Mouse (Mus musculus) heart, adult 2 months (tissue): ENCODE data around the gene Slc35e3.

ENCODE experiments used
- CTCF ChIP-seq: fragments of 200-600 bp; IDR thresholded peaks from 2 replicates; pipeline ENCODE4 v1.8.1; 2022; ENCODE audit warnings: antibody characterized with exemption, mild to moderate bottlenecking, moderate library complexity
- EP300 ChIP-seq: fragments of 200-500 bp; IDR thresholded peaks from 2 replicates; pipeline ENCODE4 v1.6.1; 2011; ENCODE audit warnings: low read depth, low read length, control low read depth; ENCODE audit not compliant: insufficient read depth
- POLR2A ChIP-seq: fragments of 200-500 bp; IDR thresholded peaks from 2 replicates; pipeline ENCODE4 v1.6.1; 2011; ENCODE audit warnings: mild to moderate bottlenecking, low read depth, low read length, control low read depth; ENCODE audit not compliant: insufficient read depth

DNA sequence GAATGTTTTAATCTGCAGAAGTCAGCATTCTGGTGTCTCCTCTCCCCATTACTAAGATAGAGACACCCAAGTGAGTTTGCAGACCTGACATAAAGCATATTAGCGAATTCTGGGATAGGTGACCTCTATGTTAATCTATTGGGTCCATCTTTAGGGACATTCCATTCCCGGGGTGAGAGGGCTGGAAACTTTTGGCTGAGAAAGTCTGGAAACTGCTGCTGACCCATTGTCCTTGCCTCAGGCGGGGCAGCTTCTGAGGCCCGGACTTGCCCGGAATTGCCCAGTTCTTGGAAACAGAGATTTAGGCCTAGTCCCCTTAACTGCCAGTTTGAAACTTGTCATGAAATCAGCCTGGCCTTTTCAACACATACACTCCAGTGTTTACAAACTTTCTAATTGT lies 34.8 kb downstream of the Slc35e3 start:
- TF ChIP-seq EP300: no peak
- TF ChIP-seq POLR2A: no peak
- TF ChIP-seq CTCF: no peak
